Mouse (Mus musculus) limb, embryonic 14.5 days (tissue): ENCODE results near the gene Emilin2. TPM values are rescaled to one million over a fixed set of nuclear protein-coding genes. Genes with fewer than 3 reads are reported as not detected.

Experiments
- ATAC-seq: fragments of 200-750 bp; cut with Nextera tagmentation; 2 replicates; pipeline ENCODE4 v1.8.0; 2017; ENCODE audit warnings: low read depth, moderate number of reproducible peaks, moderate TSS enrichment; ENCODE audit not compliant: low FRiP score
- DNase-seq: peaks from one replicate; pipeline ENCODE4 v3.0.0-alpha.2; 2015; ENCODE audit warnings: low spot score
- H3K27ac ChIP-seq: fragments of 300-500 bp; sonication (generic); replicated peaks from 2 replicates; pipeline ENCODE4 v1.5.1; 2014; ENCODE audit warnings: low read depth, mild to moderate bottlenecking, low read length, moderate library complexity, mixed read lengths
- H3K27me3 ChIP-seq: fragments of 300-500 bp; sonication (generic); 2 replicates; pipeline ENCODE4 v1.6.1; 2014; ENCODE audit warnings: low read length, mixed read lengths; ENCODE audit not compliant: control insufficient read depth, insufficient read depth
- H3K36me3 ChIP-seq: fragments of 300-500 bp; sonication (generic); 2 replicates; pipeline ENCODE4 v1.6.1; 2014; ENCODE audit warnings: mild to moderate bottlenecking, low read length, moderate library complexity, mixed read lengths; ENCODE audit not compliant: control insufficient read depth, insufficient read depth
- H3K4me1 ChIP-seq: fragments of 300-500 bp; sonication (generic); 2 replicates; pipeline ENCODE4 v1.6.1; 2014; ENCODE audit warnings: antibody characterized with exemption, low read length, mixed read lengths; ENCODE audit not compliant: control insufficient read depth, insufficient read depth
- H3K4me2 ChIP-seq: fragments of 300-500 bp; sonication (generic); replicated peaks from 2 replicates; pipeline ENCODE4 v1.6.1; 2014; ENCODE audit warnings: low read depth, mild to moderate bottlenecking, low read length, moderate library complexity; ENCODE audit not compliant: severe bottlenecking
- H3K4me3 ChIP-seq: fragments of 300-500 bp; sonication (generic); replicated peaks from 2 replicates; pipeline ENCODE4 v1.5.1; 2014; ENCODE audit warnings: low read length
- H3K9ac ChIP-seq: fragments of 300-500 bp; sonication (generic); 2 replicates; pipeline ENCODE4 v1.6.1; 2014; ENCODE audit warnings: mild to moderate bottlenecking, low read depth, low read length, moderate library complexity; ENCODE audit not compliant: severe bottlenecking
- H3K9me3 ChIP-seq: fragments of 300-500 bp; sonication (generic); 2 replicates; pipeline ENCODE4 v1.6.1; 2016; ENCODE audit warnings: low read length; ENCODE audit not compliant: control insufficient read depth
- POLR2A ChIP-seq: fragments of 200-500 bp; IDR thresholded peaks from 2 replicates; pipeline ENCODE4 v1.8.0; 2012; ENCODE audit warnings: inconsistent platforms, mild to moderate bottlenecking, moderate library complexity, borderline replicate concordance; ENCODE audit not compliant: insufficient read depth, insufficient read length; ENCODE audit errors: extremely low read depth
- WGBS: fragments of 180-500 bp; shearing (Covaris S2); extraction: QIAGEN DNeasy Blood & Tissue Kit; methylation state at CpG from one replicate; pipeline ENCODE4 v1.1.7; 2014; 5-methylcytosine and 5-hydroxymethylcytosine counted together
- polyA plus RNA-seq, 2 experiments: library from polyadenylated mRNA; depleted of rRNA in 1 of 2; stranded (reverse) in 1 of 2; unstranded in 1 of 2; fragments of >200 nt; fragmentation: Nextera tagmentation in 1 of 2; extraction: Ambion mirVana in 1 of 2; gene quantifications; 2 replicates each; pipeline versions ENCODE4 v1.2.1 to v1.2.3; 2012 to 2014

The Emilin2 gene
- polyA plus RNA-seq, 2 experiments: 22.7 to 30.0 TPM

DNA sequence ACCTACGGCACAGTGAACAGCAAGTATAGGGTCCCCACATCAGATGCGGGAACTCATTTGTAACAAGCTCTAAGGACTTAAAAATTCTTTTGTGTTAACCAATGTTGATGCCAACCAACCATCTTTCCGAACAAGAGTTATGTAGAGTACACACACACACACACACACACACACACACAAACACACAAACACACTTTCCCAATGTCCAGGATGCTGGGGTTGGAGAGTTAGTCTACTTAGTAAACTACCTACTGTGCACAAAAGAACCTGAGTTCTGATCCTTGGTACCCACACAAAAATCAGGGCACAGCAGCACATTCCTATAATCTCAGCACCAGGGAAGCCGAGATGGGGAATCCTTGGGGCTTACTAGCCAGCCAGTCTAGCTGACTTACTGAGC, 5.8 kb upstream of the Emilin2 start:
- Histone ChIP-seq H3K27ac (no peak overlapping the region), H3K27me3 (no peaks in the 10 kb centered on the region), H3K36me3 (no peaks in the 10 kb centered on the region), H3K4me3 (no peak overlapping the region), H3K9ac (no peak overlapping the region), H3K9me3 (no peaks in the 10 kb centered on the region), H3K4me2 (no peak overlapping the region), H3K4me1 (0 out of 2 replicates have a peak, but pooled peaks cover 2% of the 10 kb centered on the region)
- WGBS: 79% methylated on average over 4 of the region's 4 CpGs
- DNase-seq (no peak), ATAC-seq (no peak)
- no peak for TF ChIP-seq POLR2A

DNA sequence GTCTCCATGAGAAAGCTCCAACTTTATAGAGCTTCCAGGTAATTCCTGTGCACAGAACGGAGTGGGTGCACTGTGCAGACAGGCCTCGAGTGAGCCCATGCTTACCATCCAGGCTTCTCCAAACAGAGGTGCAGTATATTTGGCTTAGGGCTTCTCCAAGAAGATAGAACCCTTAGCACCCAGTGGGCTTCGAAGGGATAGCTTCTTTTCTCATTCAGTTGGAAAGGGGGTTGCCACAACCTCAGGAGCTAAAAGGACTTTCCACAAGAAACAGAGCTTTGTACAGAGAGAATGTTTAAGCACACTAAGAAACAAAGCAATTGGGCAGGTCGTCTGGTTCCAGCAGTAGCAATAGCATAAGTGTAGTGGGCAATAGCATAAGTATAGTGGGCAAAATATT, 2.5 kb upstream of the Emilin2 start:
- no peak for DNase-seq
- H3K4me3 ChIP-seq: no peak overlapping the region
- no peak overlapping the region for H3K4me2 ChIP-seq
- WGBS: 77% methylated on average over 4 of the region's 4 CpGs
- H3K36me3 ChIP-seq: no peaks in the 10 kb centered on the region
- H3K9ac ChIP-seq: no peak overlapping the region
- no peak for ATAC-seq
- TF ChIP-seq POLR2A: no peak
- no peak overlapping the region for H3K27ac ChIP-seq
- H3K27me3 ChIP-seq: peaks cover 15% of the 10 kb centered on the region
- no peaks in the 10 kb centered on the region for H3K9me3 ChIP-seq
- peaks cover 8% of the 10 kb centered on the region for H3K4me1 ChIP-seq

DNA sequence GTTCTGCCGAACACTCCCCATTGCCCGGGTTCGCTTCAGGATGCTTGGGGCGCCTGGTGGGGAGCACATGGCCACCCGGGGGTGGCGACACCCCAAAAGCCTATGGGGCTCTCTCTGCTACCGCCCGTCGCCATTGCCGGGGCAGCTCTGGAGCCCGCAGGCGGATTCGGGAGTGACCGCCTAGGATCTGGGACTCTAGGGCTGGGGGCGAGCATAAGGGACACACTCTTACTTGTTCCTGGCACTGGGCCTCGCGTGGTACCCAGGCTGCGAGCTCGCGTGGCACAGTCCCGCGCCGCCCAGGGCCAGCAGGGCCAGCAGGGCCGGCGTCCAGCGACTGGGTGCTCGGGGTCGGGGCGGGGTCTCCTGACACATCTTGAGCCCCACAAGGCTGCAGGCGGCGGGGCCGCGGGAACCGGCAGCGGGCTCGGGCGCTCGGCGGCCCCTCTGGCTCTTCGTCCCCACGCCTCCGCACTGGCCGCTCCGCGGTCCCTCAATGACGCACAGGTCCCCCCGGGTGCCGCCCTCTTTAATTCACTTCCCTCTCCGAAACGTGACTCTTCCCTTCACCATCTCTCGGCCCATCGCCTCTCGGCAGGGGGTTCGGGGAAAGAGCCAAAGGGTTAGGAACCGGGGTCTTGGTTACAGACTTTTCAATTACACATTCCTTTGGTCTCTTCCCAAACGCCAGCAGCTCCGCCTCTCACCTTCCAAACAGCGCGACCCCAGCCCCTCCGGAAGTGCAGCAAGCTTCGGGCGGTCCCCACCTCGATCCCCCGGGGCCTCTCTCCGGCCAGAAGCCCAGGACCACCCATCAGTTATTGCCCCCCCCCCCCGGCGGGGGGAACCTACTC, 1.1 kb downstream of the Emilin2 start:
- H3K27me3 ChIP-seq: peaks cover 15% of the 10 kb centered on the region
- no peak for TF ChIP-seq POLR2A
- H3K4me1 ChIP-seq: peaks cover 10% of the 10 kb centered on the region
- peak overlapping the region; percentile 100 for H3K4me2 ChIP-seq
- ATAC-seq (peak; percentile 29), DNase-seq (no peak)
- H3K4me3 ChIP-seq: peak overlapping the region; percentile 65
- no peaks in the 10 kb centered on the region for H3K9me3 ChIP-seq
- H3K27ac ChIP-seq: peak overlapping the region; percentile 30
- whole genome bisulfite sequencing: 2% methylated on average over 43 of the region's 67 CpGs
- no peaks in the 10 kb centered on the region for H3K36me3 ChIP-seq
- peak overlapping the region; percentile 72 for H3K9ac ChIP-seq

DNA sequence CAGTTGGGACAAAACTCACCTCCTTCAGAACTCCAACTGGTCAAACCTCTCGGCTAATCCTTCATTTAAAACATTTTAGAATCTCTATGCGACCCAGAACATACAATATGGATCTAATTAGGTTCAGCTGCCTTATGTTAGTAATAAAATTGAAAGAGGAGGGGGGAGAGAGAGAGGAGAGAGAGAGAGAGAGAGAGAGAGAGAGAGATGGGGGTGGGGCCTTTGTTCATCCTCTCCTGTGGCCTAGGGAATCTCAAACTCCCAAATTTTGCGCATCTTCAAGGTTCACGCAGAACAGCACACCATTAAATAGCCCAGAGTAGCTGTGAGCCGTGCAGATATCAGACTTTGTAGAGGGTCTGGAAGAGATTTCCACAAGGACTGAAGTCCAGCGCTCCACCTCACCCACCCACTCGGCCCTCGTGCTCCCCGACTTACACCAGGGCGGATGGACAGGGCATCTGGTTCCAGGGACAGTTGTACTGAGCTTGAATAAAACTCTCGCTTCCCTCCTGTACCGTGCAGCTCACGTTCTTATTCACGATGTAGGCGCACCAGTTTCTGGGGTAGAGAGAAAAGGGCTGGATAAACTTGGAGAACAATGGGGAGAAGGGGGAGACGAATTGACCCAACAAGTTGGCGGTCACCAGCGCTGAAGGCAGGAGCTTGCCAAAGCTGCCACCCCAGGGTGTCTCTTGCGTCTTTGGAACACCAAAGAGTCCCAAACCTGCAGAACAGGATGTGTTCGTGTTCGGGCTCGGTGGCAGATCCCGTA, 1.9 kb downstream of the Emilin2 start:
- Histone ChIP-seq H3K36me3 (no peaks in the 10 kb centered on the region), H3K27ac (peak overlapping the region; percentile 30), H3K4me1 (peaks cover 10% of the 10 kb centered on the region), H3K4me3 (peak overlapping the region; percentile 65), H3K27me3 (peaks cover 15% of the 10 kb centered on the region), H3K9me3 (no peaks in the 10 kb centered on the region), H3K9ac (peak overlapping the region; percentile 72), H3K4me2 (peak overlapping the region; percentile 100)
- DNase-seq: peak; percentile 41
- no peak for TF ChIP-seq POLR2A
- ATAC-seq: peak; percentile 31; the same call in 1 of the 2 replicates
- 3% methylated on average over 23 of the region's 23 CpGs for WGBS

DNA sequence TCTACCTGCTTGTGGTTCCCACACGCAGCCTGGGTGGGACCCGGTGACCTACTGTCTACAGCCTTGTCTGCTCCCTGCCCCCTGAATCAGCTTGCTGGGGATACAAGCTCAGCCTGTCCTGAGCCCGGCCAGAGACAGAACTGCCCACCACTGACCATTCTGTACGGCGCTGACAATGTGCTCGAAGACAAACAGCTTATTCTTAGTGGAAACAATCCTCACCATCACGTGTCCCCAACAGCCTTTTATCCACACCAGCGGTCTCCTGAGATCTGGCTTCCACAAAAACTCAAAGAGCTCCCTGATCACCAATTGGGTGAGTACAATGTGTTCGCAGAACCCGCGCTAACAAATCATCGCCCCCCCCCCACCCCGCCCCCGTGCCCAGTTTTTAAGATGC, 2.6 kb downstream of the Emilin2 start:
- peak overlapping the region; percentile 34; the same call in 1 of the 2 replicates for H3K9ac ChIP-seq
- H3K9me3 ChIP-seq: no peaks in the 10 kb centered on the region
- H3K27me3 ChIP-seq: peaks cover 15% of the 10 kb centered on the region
- 26% methylated on average over 14 of the region's 14 CpGs for WGBS
- no peak overlapping the region for H3K27ac ChIP-seq
- no peak for TF ChIP-seq POLR2A
- H3K36me3 ChIP-seq: no peaks in the 10 kb centered on the region
- peaks cover 10% of the 10 kb centered on the region for H3K4me1 ChIP-seq
- DNase-seq (no peak), ATAC-seq (no peak)
- H3K4me3 ChIP-seq: peak overlapping the region; percentile 65
- peak overlapping the region; percentile 100 for H3K4me2 ChIP-seq
